Mouse (Mus musculus) frontal cortex, postnatal 36 days (tissue): ENCODE data around the gene Fabp6.

ENCODE experiments used
- DNase-seq, 2 experiments: peaks; one replicate each; pipeline ENCODE4 v3.0.0; 2022; ENCODE audit warnings: low spot score in 2 of 2

The Fabp6 gene

GRCm38 (mm10) chr11:43601440-43601839 is at the start of gene Fabp6:
Gene Fabp6, minus strand, starts transcription at chr11:43601540.
- no peak for DNase-seq

- no peak for DNase-seq
Measured at GRCm38 (mm10) chr11:43645286-43645685, 43.9 kb upstream of the Fabp6 start.

GRCm38 (mm10) chr11:43643180-43643591 is 41.8 kb upstream of the Fabp6 start:
- peak; percentile 55 to 70 for DNase-seq

- no peak for DNase-seq
Measured at GRCm38 (mm10) chr11:43638486-43638885, 37.1 kb upstream of the Fabp6 start.

GRCm38 (mm10) chr11:43636761-43637160 is 35.4 kb upstream of the Fabp6 start:
- DNase-seq = peak in 1 of 2 experiments; percentile 23

- peak; percentile 50 to 60 for DNase-seq
Measured at GRCm38 (mm10) chr11:43633658-43634401, 32.5 kb upstream of the Fabp6 start.

- DNase-seq = no peak
Measured at GRCm38 (mm10) chr11:43633165-43633564, 31.8 kb upstream of the Fabp6 start.

GRCm38 (mm10) chr11:43632566-43632965 is 31.2 kb upstream of the Fabp6 start:
- DNase-seq = peak in 1 of 2 experiments; percentile 37

GRCm38 (mm10) chr11:43631645-43632044 is 30.3 kb upstream of the Fabp6 start:
- no peak for DNase-seq

- no peak for DNase-seq
Measured at GRCm38 (mm10) chr11:43626927-43627645, 25.7 kb upstream of the Fabp6 start.

- DNase-seq = peak in 1 of 2 experiments; percentile 39
Measured at GRCm38 (mm10) chr11:43626300-43626926, 25.1 kb upstream of the Fabp6 start.

- peak in 1 of 2 experiments; percentile 45 for DNase-seq
Measured at GRCm38 (mm10) chr11:43624341-43624740, 23.0 kb upstream of the Fabp6 start.

- no peak for DNase-seq
Measured at GRCm38 (mm10) chr11:43621769-43622168, 20.4 kb upstream of the Fabp6 start.

GRCm38 (mm10) chr11:43618403-43618802 is 17.1 kb upstream of the Fabp6 start:
- DNase-seq = no peak

- no peak for DNase-seq
Measured at GRCm38 (mm10) chr11:43617924-43618323, 16.6 kb upstream of the Fabp6 start.

- DNase-seq = peak; percentile 80 to 89
Measured at GRCm38 (mm10) chr11:43612834-43613488, 11.6 kb upstream of the Fabp6 start.

GRCm38 (mm10) chr11:43610662-43611033 is 9.3 kb upstream of the Fabp6 start:
- no peak for DNase-seq

- DNase-seq = no peak
Measured at GRCm38 (mm10) chr11:43610006-43610661, 8.8 kb upstream of the Fabp6 start.

- DNase-seq = no peak
Measured at GRCm38 (mm10) chr11:43608440-43608839, 7.1 kb upstream of the Fabp6 start.

- DNase-seq = no peak
Measured at GRCm38 (mm10) chr11:43605859-43606258, 4.5 kb upstream of the Fabp6 start.

GRCm38 (mm10) chr11:43604891-43605290 is 3.6 kb upstream of the Fabp6 start:
- DNase-seq = no peak

GRCm38 (mm10) chr11:43604207-43604606 is 2.9 kb upstream of the Fabp6 start:
- DNase-seq = no peak
